Mouse (Mus musculus): ENCODE results near the gene 0610012G03Rik. TPM values are rescaled to one million over a fixed set of nuclear protein-coding genes. Genes with fewer than 3 reads are reported as not detected.

0610012G03Rik gene
- polyA plus RNA-seq, 1 experiment from 2014 or later, result 91.9 TPM

DNA sequence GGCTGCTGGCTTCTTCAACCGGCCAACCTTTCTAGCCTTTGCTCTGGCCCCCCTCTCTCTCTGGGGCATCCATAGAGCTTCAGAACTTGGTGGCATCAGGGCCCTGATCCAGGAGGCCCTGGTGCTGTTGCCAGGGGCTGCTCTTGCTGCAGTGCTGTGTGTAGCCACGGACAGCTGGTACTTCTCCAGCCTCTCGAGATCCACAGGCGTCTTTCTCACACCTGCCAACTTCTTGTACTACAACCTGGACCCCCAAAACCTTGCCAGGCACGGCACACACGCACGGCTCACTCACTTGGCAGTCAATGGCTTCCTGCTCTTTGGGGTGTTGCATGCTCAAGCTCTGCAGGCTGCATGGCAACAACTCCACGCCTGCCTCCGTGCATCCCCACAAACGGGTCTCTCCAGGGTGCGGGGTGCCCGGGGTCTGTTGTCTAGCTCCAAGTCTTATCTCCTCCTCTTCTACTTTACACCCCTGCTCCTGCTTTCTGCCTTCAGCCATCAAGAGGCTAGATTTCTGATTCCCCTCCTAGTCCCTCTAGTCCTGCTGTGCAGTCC, 3.5 kb downstream of the 0610012G03Rik start:
- 95% methylated on average over 12 of the region's 12 CpGs for WGBS
- ATAC-seq (ENCODE audit: low FRiP score), result no peak
- Histone ChIP-seq H3K4me1 (peaks cover 32% of the 10 kb centered on the region), H3K36me3 (replicated peaks) (0 out of 2 replicates have a peak, but pooled peaks cover 5% of the 10 kb centered on the region), H3K9ac (no peak overlapping the region), H3K4me3 (replicated peaks) (no peak overlapping the region), H3K27ac (no peak overlapping the region), H3K4me2 (no peak overlapping the region), H3K27me3 (no peaks in the 10 kb centered on the region), H3K9me3 (no peaks in the 10 kb centered on the region)

DNA sequence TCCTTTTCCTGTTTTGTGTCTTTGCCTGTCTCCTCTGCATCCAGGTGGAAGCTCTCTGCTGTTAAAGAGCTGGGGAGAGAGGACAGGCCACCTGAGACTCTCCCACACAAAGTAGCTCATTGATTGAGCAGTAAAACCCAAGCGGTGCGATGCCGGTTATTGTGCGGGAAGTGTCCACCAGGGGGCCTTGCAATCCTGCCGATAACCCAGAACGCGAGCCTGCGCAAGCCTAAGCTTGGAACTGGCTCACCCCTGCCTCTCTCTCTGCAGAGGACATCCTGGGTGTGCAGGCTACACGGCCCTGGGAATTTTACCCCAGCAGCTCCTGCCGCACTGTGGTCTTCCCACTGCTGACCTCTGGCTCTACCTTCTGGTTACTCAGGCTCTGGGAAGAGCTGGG, 4.3 kb downstream of the 0610012G03Rik start:
- H3K27ac ChIP-seq, result no peak overlapping the region
- H3K9ac ChIP-seq, result no peak overlapping the region
- no peak overlapping the region for H3K4me3 ChIP-seq (replicated peaks)
- 0 out of 2 replicates have a peak, but pooled peaks cover 5% of the 10 kb centered on the region for H3K36me3 ChIP-seq (replicated peaks)
- no peak overlapping the region for H3K4me2 ChIP-seq
- ATAC-seq (ENCODE audit: low FRiP score), result peak; percentile 28; the same call in 1 of the 2 replicates
- no peaks in the 10 kb centered on the region for H3K27me3 ChIP-seq
- no peaks in the 10 kb centered on the region for H3K9me3 ChIP-seq
- H3K4me1 ChIP-seq, result peaks cover 24% of the 10 kb centered on the region
- 7% methylated on average over 10 of the region's 10 CpGs for WGBS

DNA sequence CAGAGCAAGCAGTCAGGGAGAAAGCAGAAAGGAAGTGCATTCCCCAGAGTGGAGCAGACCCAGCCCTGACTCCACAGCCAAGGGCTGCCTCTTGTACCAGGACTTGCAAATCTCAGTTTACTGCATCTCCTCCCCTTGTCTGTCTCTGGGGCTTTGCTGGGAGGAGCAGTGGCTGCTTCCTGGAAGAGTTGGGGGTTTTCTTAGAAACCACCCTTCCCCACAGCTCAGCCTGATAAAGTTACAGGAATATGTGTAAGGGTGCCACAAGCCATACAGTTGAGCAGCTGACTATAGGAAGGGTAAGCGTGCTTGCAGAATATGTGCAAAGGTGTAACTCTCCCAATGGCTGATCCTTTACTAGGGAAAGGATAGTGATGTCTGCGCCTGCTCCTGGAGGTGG, 7.7 kb downstream of the 0610012G03Rik start:
- H3K27ac ChIP-seq, result no peak overlapping the region
- no peak overlapping the region for H3K9ac ChIP-seq
- peaks cover under 1% of the 10 kb centered on the region for H3K4me1 ChIP-seq
- H3K27me3 ChIP-seq, result peaks cover 16% of the 10 kb centered on the region
- H3K9me3 ChIP-seq, result 0 out of 2 replicates have a peak, but pooled peaks cover 5% of the 10 kb centered on the region
- H3K36me3 ChIP-seq (replicated peaks), result 0 out of 2 replicates have a peak, but pooled peaks cover 5% of the 10 kb centered on the region
- H3K4me3 ChIP-seq (replicated peaks), result no peak overlapping the region
- ATAC-seq (ENCODE audit: low FRiP score), result no peak
- H3K4me2 ChIP-seq, result no peak overlapping the region
- WGBS, result 67% methylated on average over 2 of the region's 2 CpGs

DNA sequence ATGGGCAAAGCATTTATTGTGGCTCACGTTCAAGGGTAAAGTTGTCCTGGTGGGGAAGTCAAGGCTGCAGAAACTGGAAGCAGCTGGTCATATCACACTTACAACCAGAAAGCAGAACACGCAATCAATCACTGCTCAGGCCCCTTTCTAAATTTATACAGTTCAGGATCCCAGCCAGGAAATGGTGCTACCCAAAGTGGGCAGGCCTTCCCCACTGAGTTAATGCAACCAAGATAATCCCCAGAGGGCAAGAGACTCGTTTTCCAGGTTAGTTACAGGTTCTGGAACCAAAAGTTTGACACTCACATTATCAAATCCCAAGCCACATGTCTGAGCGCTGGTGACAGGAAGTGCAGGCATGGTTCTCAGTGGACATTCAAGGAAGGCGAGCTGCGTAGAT, 9.4 kb downstream of the 0610012G03Rik start:
- no peak overlapping the region for H3K9ac ChIP-seq
- H3K4me3 ChIP-seq (replicated peaks), result no peak overlapping the region
- H3K4me2 ChIP-seq, result no peak overlapping the region
- 0 out of 2 replicates have a peak, but pooled peaks cover 5% of the 10 kb centered on the region for H3K9me3 ChIP-seq
- peaks cover 17% of the 10 kb centered on the region for H3K4me1 ChIP-seq
- H3K27ac ChIP-seq, result no peak overlapping the region
- ATAC-seq (ENCODE audit: low FRiP score), result no peak
- no peaks in the 10 kb centered on the region for H3K36me3 ChIP-seq (replicated peaks)
- peaks cover 33% of the 10 kb centered on the region for H3K27me3 ChIP-seq
- WGBS, result 78% methylated on average over 6 of the region's 6 CpGs

DNA sequence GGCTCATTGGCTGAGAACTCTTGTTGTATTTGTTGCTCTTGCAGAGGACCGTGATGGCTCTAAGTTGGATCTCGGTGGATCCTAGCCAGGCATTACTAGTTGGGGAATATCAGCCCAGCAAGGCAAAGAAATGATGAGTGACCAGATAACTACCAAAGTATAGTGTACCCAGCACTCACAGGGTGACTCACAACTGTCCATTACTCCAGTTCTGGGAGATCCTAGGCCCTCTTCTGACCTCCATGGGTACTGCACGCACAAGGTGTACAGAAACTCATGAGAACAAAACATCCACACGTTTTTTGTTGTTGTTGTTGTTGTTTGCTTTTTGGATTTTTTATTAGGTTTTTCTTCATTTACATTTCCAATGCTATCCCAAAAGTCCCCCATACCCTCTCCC, 11.7 kb downstream of the 0610012G03Rik start:
- Histone ChIP-seq H3K4me3 (replicated peaks) (no peak overlapping the region), H3K4me2 (no peak overlapping the region), H3K36me3 (replicated peaks) (no peaks in the 10 kb centered on the region), H3K4me1 (peaks cover 34% of the 10 kb centered on the region), H3K27me3 (peaks cover 42% of the 10 kb centered on the region), H3K27ac (no peak overlapping the region), H3K9me3 (0 out of 2 replicates have a peak, but pooled peaks cover 5% of the 10 kb centered on the region), H3K9ac (no peak overlapping the region)
- WGBS, result 83% methylated on average over 4 of the region's 4 CpGs
- ATAC-seq (ENCODE audit: low FRiP score), result no peak

DNA sequence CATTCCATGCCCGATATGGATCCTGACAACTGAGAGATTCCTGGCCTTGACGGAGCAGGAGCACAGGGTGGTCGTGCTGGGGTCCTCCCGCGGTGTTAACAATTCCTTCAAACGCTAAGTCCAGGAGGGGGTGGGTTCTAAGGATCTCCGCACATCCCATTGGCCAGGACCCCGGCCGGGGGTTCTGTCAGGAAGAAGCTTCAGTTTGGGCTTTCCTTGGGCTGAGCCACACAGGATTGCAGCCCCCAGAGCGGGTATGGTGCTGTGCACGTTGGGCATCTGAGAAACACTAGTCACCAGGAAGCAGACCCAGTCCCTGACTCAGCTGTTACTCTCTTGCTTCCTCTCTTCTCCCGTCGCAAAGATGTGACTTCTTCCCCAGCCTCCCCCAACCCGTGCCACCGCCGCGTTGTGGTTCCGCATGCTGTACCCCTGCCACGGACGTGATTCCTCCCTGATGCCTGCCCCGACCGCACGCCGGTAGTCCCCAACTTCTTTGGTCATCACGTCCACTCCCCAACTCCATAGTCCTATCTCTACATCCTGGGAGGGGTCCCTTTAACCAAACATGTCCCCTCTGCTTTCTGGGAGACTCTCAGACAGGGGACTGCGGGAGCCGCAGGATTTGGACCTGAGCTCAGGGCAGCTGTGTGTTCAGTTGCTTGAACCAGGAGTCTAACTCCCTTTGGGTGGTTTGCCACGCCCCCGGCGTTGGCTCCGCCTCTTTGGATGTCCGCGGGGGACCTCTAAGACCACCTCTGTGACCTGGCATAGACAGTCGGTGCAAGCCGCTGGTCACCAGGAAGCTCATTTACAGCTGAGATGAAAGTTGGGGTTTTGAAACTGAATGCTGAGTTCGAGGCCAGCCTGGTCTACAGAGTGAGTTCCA, 13.0 kb downstream of the 0610012G03Rik start:
- H3K36me3 ChIP-seq (replicated peaks), result no peaks in the 10 kb centered on the region
- H3K4me1 ChIP-seq, result peaks cover 37% of the 10 kb centered on the region
- peak overlapping the region; percentile 30; the same call in 1 of the 2 replicates for H3K9ac ChIP-seq
- H3K4me3 ChIP-seq (replicated peaks), result peak overlapping the region; percentile 28
- H3K4me2 ChIP-seq, result peak overlapping the region; percentile 83
- H3K27ac ChIP-seq, result no peak overlapping the region
- H3K9me3 ChIP-seq, result 0 out of 2 replicates have a peak, but pooled peaks cover 5% of the 10 kb centered on the region
- peaks cover 50% of the 10 kb centered on the region for H3K27me3 ChIP-seq
- ATAC-seq (ENCODE audit: low FRiP score), result no peak
- 5% methylated on average over 36 of the region's 36 CpGs for WGBS

DNA sequence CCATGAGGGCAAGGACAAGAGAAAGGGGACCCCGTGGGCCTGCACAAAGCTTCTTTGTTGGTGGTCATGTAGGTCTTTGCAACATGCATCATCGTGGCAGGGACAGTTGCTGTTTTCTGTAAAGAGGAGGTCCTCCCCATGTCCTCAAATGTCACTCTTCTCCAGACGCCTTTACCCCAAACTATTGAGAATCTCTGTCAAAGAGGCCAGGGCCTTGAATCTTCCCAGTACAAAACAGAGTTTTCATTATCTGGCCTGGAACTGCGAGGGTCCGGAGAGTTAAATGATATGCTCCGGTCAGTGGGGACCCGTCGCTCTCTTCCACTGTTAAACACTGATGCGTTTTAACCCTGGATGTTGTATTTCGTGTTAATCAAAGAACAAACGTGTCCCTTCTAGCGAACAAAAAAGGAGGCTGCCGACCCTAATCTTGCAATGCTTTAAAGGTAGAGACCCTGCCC, 13.7 kb downstream of the 0610012G03Rik start:
- H3K9me3 ChIP-seq, result 0 out of 2 replicates have a peak, but pooled peaks cover 5% of the 10 kb centered on the region
- 12% methylated on average over 13 of the region's 13 CpGs for WGBS
- no peak for ATAC-seq (ENCODE audit: low FRiP score)
- H3K4me2 ChIP-seq, result peak overlapping the region; percentile 83
- H3K4me3 ChIP-seq (replicated peaks), result peak overlapping the region; percentile 50
- peak overlapping the region; percentile 30; the same call in 1 of the 2 replicates for H3K9ac ChIP-seq
- peaks cover 37% of the 10 kb centered on the region for H3K4me1 ChIP-seq
- H3K27ac ChIP-seq, result no peak overlapping the region
- peaks cover 56% of the 10 kb centered on the region for H3K27me3 ChIP-seq
- H3K36me3 ChIP-seq (replicated peaks), result no peaks in the 10 kb centered on the region

DNA sequence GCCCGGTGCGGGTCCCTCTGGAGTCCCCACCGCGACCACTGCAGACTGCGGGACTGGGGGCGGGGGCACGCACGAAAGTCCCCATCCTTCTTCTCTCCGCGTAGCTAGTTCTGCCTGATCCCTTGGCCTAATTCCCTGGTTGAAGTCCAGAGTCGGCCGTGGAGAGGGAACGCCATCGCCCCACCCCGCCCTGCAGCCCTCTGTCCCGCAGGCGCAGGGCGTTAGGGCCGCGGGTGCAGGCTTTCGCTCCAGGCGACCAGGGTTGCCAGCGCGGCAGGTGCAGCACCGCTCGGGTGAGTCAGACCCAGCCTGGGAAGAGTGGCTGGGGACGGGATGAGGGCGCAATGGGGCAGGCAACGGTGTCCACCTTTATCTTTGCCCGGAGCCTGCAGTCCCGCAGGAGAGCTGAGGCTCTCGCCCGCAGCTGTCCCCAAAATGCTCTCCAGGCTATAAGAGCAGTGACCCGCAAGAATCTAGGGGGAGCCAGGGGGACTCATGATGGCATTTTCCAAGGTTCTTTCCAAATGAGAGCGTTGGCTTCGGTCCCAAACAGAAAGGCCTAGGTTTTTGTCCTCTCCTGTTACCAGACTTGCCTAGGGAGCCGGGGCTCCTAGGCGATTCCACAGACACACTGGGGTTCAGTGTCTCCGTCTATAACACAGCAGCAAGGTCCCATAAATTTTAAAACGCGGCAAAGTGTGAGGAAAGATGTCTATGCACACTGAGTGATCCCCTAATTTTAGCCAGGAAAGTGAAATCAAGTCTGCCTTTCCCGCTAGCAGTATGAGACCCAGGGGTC, 14.3 kb downstream of the 0610012G03Rik start, which contains the start of gene Pigz:
Gene Pigz (plus strand): TSS at position 101 of the 799 bp plus-strand sequence.
- Histone ChIP-seq H3K27ac (peak within 1 kb of the TSS; percentile 89), H3K9ac (peak within 1 kb of the TSS; percentile 60), H3K4me1 (peaks cover 37% of the 10 kb centered on the region), H3K4me2 (peak within 1 kb of the TSS; percentile 83), H3K27me3 (peaks cover 56% of the 10 kb centered on the region), H3K36me3 (replicated peaks) (no peaks in the 10 kb centered on the region), H3K4me3 (replicated peaks) (peak within 1 kb of the TSS; percentile 50), H3K9me3 (0 out of 2 replicates have a peak, but pooled peaks cover 5% of the 10 kb centered on the region)
- WGBS, result 5% methylated on average over 42 of the region's 42 CpGs
- no peak for ATAC-seq (ENCODE audit: low FRiP score)

DNA sequence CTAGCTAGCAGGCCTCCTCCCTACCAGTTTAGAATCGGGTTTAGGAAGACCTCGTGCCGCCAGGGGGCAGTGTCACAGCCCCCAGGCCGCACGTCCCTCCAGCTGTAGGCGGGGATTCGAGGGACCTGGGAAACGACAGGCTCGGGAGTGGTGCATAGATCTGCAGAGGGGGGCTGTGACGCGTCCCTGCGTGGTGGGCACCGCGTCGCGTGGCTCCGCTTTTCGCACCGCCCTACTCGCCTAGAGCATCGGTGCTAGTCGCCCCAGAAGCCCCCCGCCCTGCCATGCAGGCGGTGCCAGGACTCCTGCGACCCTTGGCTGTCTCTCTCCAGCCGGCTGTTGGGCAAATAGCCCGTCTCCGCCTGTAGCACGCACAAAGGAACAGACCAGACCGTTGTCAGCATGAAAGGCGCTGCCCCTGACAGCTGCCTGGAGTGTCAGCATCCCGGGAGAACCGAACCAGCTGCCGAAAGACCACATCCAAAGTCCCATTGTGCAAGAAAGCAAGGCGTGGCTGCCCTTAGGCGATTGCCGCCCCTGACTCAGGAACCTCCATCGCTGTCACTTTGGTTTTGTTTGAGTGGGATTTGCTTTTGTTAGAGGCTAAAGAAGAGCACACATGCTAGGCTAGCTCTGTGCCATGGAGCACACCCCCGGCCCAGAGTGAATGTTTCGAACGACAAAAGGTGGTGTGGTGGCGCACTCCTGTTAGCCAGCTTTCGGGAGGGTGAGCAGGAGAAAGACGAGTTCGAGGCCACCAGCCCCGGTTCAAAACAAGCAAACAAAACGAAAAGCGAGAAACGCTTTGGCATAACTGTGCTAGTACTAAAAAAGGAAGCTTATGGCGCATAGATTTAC, 15.2 kb downstream of the 0610012G03Rik start:
- Histone ChIP-seq H3K9me3 (0 out of 2 replicates have a peak, but pooled peaks cover 5% of the 10 kb centered on the region), H3K4me1 (peaks cover 37% of the 10 kb centered on the region), H3K27me3 (peaks cover 56% of the 10 kb centered on the region), H3K4me3 (replicated peaks) (peak overlapping the region; percentile 50), H3K27ac (peak overlapping the region; percentile 89), H3K9ac (peak overlapping the region; percentile 60), H3K36me3 (replicated peaks) (no peaks in the 10 kb centered on the region), H3K4me2 (peak overlapping the region; percentile 83)
- WGBS, result under 1% methylated on average over 50 of the region's 50 CpGs
- ATAC-seq (ENCODE audit: low FRiP score), result peak; percentile 96

DNA sequence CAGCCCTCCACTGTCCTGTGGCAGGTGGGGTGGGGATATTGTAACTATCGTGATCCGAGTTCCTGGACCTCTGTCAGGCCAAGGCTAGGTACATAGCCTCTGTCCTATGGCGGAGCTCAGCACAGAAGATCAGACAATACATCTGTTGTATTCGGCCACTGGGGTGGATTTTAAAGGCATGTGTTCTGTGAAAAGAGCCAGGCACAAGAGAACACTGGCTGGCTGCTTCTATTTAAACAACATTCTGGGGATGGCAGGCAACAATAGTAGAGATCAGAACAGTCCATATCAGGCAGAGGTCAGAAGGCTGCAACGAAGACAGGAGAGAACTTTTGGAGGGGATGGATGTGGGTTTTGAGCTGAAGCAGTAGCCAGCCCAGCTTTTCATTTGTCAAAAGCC, 16.0 kb downstream of the 0610012G03Rik start:
- Histone ChIP-seq H3K27me3 (peaks cover 56% of the 10 kb centered on the region), H3K4me2 (no peak overlapping the region)

DNA sequence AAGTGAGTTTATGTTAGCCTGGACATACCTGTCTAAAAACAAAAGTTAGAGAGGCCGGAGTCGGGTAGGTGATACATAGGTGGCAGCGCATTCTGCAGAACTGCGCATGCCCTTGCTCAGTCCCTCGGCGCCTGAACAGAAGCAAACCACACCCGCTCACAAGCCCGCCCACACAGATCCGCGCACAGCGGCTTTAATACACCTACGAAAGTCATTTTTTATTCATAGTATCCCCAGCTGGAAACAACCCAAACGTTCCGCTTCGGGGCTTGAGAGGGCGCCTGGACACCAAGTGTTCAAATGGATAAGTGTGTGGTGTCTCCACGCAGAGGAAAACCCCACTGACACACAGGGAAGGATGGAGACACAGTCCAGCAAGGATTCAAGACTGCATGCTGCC, 17.0 kb downstream of the 0610012G03Rik start:
- H3K4me2 ChIP-seq, result no peak overlapping the region
- ATAC-seq (ENCODE audit: low FRiP score), result no peak
- H3K27ac ChIP-seq, result no peak overlapping the region
- H3K9ac ChIP-seq, result no peak overlapping the region
- 63% methylated on average over 17 of the region's 17 CpGs for WGBS
- 0 out of 2 replicates have a peak, but pooled peaks cover 1% of the 10 kb centered on the region for H3K9me3 ChIP-seq
- H3K36me3 ChIP-seq (replicated peaks), result no peaks in the 10 kb centered on the region
- peaks cover 37% of the 10 kb centered on the region for H3K4me1 ChIP-seq
- H3K27me3 ChIP-seq, result peaks cover 48% of the 10 kb centered on the region
- no peak overlapping the region for H3K4me3 ChIP-seq (replicated peaks)

More for the DNA sequence above, 16.0 kb downstream of the 0610012G03Rik start:
- ATAC-seq (ENCODE audit: low FRiP score), result peak; percentile 15; the same call in 1 of the 2 replicates
- Histone ChIP-seq H3K4me1 (peaks cover 37% of the 10 kb centered on the region), H3K36me3 (replicated peaks) (no peaks in the 10 kb centered on the region), H3K9me3 (0 out of 2 replicates have a peak, but pooled peaks cover 5% of the 10 kb centered on the region), H3K4me3 (replicated peaks) (no peak overlapping the region), H3K9ac (no peak overlapping the region), H3K27ac (0 out of 2 replicates have a peak overlapping the region, but pooled peaks have one; percentile 89)
- WGBS, result 32% methylated on average over 5 of the region's 5 CpGs
